Mouse (Mus musculus): Measurements from ENCODE around the gene Grrp1. TPM values are rescaled to one million over a fixed set of nuclear protein-coding genes. Genes with fewer than 3 reads are reported as not detected.
"Not testable (repeated sequence)": the region's sequence is repeated elsewhere in the genome, so short reads cannot be mapped to it uniquely, and the experiment has no call there.

The Grrp1 gene
- total RNA-seq (2021), result 1 to 10 TPM; 2.6 to 3.5 TPM
- long read RNA-seq, partial matches to known transcripts, result 0 of 3 reads
- long read RNA-seq, other reads (novel, unspliced or antisense), result 0 of 3 reads

DNA sequence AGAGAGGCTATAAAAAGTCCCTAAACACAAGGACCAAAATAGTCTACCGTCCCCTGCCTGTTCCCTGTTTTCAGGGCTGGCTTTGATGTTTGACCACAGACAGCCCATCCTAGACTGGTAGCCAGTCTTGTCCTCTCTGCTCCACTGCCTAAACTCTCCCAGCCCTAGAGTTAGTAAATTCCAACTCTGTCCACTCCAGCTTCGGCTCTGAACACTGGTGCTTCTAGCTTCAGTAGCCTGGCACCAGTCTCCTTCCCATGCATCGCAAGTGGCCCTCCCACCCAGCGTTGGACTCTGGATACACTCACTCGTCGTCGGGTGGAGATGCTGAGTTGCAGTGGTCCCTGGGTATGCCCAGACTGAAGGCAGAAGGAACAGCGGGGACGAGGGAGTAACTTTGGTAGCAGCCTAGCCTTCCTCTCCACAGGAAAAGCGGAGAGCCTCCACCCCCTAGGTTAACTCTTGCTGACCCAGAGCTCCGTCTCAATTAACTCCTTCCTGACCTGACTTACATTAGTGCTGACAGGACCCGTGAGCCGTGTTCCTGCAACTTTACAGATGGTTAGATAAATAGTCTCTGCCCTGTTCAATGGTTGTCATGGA, at the start of gene Grrp1:
Gene Grrp1 (minus strand): TSS at position 385 of the 603 bp plus-strand sequence.
- DNase-seq (ENCODE audit: low spot score in 2 of 2), result peak in 1 of 2 experiments; percentile 6

DNA sequence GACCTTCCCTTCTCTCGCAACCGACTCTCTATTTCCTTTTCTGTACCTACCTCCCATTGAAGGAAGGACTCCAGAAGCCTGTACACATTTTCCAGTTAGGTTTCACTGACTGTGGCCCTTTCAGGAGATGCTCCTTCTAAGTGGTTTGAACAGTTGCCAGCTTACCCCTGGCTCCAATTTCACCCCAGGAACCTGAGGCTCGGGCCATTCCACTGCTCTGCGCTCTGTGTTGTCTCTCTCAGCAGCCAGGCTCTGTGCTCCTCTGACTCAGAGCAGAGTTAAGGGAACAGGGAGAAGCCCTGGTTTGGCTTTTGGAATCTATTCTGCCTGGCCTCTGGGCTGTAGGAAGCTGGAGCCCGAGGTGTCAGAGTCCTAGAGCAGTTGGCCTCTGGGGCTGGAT, 48.2 kb upstream of the Grrp1 start:
- no peak for DNase-seq (ENCODE audit: low spot score in 2 of 2)

DNA sequence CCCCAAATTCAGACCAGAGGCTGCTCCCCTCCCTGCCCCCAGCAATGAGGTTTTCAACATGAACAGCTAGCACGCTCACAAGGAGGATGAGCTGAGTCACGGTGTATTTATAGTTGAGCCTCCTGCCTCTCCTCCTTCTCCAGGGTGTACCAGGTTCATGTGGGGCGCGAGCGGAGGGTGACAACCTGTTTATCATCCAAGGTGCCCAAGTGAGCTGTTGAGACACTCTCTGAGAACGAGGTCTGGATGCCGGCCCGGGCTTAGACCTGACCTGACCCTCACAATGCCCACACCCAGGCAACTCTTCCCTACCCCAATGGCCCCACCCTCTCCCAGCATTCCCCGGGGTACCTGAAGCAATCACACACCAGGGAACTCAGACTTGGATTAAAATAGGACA, 46.4 kb upstream of the Grrp1 start:
- no peak for DNase-seq (ENCODE audit: low spot score in 2 of 2)

DNA sequence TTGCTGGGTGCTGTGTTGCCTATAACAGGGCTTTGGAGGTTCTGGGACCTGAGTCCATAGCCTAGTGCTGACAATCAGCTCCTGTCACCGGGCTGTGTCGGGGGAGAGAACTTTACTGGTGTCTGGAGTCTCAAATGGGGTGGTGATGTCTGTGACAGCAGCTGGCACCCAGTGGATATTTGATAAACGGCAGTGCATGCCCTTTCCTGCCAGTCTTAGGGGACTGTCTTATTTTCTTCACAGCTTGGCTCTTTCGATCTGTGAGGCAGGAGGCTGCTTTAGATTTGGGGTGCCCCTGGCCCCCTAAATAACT, 45.5 kb upstream of the Grrp1 start:
- DNase-seq (ENCODE audit: low spot score in 2 of 2), result no peak

DNA sequence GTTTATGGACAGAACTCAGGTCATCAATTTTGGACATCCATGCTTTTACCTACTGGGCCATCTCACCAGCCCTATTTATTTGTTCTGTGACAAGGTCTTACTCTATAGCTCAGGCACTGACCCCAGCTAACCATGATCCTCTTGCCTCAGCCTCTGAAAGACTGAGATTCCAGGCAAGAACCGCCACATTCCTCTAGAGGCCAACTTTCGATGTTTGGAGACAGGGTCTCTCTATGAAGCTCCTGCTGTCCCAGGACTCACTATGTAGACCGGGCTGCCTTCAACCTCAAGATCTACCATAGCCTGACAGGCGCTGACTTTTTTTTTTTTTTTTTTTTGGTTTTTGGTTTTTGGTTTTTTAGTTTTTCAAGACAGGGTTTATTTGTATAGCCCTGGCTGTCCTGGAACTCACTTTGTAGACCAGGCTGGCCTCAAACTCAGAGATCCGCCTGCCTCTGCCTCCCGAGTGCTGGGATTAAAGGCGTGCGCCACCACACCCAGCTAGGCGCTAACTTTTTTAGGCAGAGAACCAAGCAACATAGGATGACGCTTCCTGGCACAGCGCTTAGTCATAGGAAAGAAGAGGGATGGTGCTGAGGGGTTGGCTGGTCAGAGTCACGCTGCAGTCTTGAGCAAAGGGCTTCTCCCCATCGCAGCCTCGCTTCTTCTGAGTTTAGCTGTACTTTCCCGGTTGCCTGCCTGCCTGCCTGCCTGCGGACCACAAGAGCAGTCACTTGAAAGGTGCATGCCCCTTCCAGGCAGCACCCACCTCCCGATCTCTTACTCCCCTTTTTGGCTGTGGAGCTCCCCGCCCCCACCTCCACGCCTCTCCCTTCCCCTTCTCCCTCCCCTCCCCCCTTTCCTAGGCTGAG, 45.0 kb upstream of the Grrp1 start:
- DNase-seq (ENCODE audit: low spot score in 2 of 2), result no peak

DNA sequence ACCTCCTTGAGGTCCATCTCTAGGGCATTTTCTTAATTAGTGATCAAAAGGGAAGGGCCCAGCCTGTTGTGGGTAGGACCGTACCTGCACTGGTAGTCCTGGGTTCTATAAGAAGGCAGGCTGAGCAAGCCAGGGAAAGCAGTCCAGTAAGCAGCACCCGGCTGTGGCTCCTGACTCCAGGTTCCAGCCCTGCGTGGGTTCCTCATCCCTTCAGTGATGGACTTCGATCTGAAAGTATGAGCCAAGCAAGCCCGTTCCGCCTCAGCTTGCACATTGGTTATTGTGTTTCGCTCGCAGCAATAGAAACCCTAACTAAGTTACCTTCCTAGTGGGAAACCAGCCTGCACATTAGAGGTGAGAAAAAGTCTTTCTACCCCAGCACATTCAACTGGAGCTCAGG, 43.5 kb upstream of the Grrp1 start:
- no peak for DNase-seq (ENCODE audit: low spot score in 2 of 2)

DNA sequence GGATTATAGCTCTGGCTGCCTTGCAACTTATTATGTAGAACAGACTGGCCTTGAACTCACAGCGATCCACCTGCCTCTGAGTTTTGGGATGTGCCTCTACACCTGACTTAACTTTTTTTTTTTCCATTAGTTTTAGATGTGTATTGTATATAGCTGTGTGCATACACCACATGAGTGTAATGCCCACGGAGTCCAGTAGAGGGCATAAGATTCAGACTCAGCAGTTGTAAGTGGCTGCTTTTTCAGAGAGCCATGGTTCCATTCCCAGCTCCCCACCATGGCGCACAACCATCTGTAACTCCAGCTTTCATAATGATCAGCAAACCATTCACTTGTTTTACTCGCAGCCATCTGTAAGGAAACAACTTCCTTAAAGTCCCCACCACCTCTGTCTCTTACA, 42.6 kb upstream of the Grrp1 start:
- DNase-seq (ENCODE audit: low spot score in 2 of 2), result no peak

DNA sequence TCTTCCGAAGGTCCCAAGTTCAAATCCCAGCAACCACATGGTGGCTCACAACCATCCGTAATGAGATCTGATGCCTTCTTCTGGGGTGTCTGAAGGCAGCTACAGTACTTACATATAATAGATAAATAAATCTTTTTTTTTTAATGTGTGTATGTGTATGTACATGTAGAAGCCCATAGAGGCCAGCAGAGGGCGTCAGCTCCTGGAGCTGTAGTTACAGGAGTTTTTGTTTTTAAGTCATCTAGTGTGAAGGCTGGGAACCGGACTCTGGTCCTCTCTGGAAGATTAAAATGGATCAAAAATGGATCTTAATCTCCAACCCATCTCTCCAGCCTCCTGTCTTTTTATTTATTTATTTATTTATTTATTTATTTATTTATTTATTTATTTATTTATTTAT, 42.2 kb upstream of the Grrp1 start:
- DNase-seq (ENCODE audit: low spot score in 2 of 2), result not testable (repeated sequence)

DNA sequence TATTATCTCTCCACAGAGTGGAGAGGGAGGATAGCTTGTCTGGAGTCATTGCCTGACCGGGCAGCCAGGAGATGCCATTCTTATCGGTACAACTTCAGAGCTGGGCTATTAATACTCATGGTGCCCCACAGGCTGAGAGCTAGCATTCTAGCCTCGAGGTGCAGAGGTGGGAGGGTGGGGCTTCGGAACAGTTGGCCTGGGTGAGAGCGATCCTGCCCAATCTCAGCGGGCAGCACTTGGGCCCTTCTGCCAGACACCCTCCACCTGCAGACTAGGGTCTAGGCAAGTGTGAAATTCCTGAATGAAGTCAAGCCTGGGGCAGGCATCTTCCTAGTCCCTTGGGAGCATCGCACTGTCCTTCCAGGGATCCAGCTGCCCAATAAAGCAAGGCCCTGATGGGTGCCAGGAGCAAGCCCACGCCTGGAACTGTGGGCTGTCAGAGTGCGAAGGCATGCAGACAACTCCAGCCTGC, 39.8 kb upstream of the Grrp1 start:
- DNase-seq (ENCODE audit: low spot score in 2 of 2), result no peak

DNA sequence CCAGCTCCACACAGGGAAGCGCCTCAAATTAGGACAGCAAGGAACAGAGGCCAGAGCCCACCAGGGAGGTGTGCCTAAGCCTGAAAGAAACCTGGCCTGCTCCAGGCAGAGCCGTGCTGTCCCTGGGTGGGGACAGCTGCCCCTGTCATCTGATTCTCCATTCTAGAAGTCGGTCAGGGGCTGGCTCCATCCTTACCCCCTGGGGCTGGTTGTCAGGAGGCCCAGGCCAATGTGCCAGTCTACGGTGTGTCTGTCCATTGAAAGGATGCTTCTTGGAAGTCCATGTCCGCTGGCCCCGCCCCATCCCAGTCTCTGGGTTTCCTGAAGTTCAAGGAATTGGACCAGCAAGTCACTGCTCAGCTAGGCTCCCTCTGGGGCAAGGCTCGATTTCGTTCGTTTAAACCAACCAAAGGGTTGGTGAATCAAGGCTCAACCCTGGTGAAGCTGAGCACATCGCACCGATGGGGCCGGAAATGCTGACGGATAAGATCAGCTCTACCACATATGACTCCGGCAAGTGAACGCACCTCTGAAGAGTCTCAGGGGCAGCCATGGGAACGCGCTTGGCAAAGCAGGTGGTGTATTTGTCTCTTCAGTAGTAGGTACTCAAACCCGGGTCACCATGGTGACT, 39.3 kb upstream of the Grrp1 start:
- DNase-seq (ENCODE audit: low spot score in 2 of 2), result no peak

DNA sequence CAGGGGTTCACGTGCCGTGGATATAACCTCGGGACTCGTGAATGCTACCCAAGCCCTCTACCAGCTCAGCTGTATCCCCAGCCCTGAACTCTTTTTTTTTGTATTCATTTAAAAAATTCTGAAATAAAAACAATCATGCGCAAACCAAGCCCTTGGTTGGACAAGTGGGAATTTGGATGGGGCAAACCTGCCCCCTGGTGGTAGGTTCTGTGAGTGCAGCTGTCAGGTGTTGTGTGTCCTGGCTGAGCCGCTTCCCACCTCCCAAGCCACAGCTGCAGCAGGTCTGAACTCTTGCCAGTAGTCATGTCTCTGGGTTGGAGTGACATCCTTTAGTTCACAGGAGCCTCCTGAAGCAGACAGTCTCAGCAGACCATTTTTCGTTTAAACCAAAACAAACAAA, 38.2 kb upstream of the Grrp1 start:
- DNase-seq (ENCODE audit: low spot score in 2 of 2), result peak; percentile 75 to 80

DNA sequence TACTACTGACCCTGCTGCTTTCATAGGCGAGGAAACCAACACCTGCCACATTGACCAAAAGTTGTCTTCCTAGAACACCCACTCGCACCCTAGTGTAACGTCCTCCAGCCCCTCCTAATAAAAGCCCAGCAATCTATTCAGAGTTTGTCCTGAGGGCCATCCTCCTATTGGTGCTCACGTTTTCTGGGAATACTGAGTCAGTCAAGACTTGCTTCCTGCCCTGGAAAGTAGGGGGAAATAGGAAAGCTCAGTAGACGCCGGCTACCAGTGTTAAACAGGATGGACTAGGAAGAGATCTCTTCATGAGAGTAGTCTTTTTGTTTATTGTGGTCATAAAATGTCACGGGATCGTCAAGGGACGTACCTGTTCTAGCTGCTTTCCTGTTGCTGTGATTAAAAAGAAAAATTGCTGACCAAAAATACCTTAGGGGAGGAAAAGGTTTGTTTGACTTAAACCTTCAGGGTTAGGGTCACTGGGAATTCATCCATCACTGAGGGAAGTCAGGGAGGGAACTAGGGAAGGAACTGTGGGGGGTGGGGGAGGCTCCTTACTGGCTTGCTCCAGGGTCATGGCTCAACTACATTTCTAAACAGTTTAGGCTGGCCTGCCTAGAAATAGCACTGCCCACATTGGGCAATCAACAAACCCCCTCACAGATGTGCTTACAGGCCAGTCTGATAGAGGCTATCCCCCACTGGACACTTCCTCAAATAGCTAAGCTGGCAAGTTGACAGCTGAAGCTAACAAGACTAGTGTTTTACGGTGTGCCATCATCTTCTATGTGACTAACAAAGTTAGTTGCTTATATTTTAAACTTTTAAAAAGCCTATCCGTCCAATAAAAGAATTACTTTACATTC, 34.7 kb upstream of the Grrp1 start:
- no peak for DNase-seq (ENCODE audit: low spot score in 2 of 2)

DNA sequence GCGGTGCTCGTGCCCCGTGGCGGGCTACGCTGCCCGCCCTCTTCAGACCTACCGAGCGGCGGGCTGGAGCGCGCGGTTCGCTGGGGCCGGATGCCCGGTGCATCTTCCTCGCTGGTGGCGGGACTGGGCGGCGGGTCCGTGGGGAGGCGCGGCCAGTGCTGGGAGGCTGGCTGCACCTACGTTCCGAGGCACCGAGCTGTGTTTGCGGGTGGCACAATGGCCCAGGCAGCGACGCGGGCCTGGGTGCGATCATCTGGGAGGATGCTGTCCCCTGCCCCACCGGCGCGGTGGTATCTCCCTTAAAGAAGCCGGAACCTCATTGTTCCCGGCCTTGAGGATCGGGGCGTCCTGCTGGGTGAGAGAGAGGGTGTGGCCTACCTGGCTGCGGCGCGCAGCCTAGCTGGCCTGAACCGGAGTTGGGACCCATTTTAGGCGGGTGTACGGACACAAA, 33.7 kb upstream of the Grrp1 start, which contains the start of gene Pdik1l:
Gene Pdik1l (minus strand): TSS at position 321 of the 451 bp plus-strand sequence.
- DNase-seq (ENCODE audit: low spot score in 2 of 2), result peak; percentile 69 to 75

DNA sequence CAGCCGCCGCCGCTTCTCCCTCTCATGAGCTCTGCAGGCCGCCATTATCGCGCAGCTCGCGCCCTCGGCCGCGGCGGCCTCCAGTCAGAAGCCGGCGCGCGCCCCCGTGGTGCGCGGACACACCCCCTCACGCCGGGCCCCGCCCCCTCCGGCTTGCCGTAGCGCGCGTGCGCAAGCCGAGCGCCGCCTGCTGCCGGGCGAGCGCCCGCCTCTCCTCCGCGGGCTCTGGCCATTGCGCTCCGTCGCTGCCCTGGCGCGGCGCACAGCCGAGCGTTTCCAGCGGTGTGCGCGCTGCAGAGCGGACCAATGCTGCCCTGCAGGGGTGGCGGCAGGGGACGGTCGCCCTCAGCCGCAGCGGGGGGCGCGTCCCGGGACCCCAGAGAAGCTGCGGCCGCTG, 33.3 kb upstream of the Grrp1 start:
- peak; percentile 97 to 99 for DNase-seq (ENCODE audit: low spot score in 2 of 2)

DNA sequence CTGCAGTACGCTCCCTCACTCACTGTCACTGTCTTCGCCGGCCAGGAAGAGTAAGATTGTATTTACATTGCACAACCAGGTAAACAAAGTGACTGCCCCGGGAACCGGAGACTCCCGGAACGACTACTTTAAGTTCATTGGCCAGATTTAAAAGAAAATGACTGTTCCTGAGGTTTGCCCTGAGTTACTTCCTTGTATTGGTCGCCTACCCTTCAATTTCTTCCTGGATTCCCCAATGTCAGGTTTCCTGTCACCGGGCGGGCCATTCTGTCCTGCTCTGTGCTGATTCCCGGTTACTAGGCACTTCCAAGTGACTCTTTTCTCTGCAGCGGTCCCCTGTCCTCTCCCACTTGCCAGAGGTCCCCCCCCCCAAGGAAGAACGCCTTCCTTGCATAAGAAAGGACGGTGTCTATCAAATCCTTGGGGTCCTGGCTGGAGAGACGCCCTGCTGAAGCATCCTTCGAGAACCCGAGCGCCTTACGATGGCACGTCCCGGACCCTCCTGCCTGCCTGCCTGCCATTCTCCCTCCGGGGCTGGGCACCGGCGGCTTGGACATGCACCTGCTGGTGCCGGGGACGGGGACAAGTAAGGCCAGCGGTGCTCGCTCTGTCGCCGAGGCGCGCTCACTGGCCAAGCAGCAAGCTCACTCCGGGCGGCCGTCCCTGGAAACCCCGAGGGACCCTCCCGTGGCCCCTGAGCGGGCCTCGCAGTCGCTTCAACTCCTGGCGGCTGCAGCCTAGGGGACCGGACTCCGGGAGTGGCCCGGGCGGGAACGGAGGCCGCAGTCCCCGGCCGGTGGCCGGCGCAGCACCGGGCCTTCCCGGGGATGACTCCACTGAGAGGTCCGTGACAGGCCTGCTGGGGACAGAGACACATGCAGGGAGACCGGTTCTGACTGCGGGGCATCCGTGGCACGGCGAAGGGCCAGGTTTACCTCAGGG, 32.6 kb upstream of the Grrp1 start:
- DNase-seq (ENCODE audit: low spot score in 2 of 2), result no peak

DNA sequence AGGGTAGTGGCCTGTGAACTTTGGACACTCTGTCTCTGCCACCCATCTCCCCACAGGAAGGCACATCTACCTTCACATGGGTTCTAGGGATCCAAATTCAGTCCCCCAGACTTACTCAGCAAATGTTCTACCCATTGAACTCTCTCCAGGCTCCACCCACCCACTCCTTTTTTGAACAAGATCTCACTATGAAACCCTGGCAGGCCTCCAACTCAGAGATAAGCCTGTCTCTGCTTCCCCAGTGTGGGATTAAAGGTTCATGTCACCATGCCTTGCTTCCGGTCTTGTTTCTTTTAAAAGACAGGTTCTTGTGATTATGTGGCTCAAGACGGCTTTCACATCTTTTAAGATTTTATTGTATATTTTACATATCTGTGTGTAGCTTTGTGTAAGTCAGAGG, 31.0 kb upstream of the Grrp1 start:
- DNase-seq (ENCODE audit: low spot score in 2 of 2), result no peak

DNA sequence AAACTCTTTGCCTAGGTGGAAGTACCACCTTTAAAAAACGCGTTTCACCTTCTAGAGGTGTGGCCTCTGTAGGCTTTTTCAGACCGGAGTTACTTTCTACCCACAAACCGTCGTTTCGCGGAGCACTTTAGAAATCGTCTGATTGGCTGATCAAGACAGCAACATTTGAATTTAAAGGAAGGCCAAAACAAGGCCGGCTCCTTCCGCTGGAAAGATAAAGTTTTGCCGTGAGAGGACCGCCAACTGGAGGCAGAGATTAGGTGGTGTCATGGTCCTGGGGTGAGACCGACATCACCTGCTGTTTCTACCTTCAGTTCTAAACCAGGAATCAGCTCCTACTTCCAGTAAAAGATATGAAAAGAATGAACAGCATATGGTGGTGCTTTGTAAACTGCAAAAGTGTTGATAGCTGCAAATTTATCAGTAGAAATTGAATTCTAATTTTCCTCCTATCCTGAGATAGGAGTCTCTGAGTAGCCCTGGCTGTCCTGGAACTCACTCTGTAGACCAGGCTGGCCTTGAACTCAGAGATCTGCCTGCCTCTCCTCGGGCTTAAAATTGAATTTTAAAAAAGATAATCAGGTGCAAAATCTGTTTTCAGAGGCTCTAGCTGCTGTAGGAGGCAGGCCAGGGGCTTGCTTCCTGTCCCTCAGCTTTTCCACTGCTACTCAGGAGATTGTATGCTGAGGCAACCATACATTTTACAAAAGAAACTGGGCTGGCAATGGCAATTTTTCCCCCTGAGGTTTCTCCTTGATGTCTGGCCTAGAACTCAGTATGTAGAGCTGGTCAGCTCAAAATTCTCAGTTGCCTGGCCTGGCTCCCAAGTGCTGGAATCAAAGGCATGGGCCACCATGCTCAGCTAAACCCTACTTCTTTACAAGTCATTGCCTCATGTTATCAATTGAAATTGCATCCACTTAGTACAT, 19.8 kb upstream of the Grrp1 start:
- DNase-seq (ENCODE audit: low spot score in 2 of 2), result no peak

DNA sequence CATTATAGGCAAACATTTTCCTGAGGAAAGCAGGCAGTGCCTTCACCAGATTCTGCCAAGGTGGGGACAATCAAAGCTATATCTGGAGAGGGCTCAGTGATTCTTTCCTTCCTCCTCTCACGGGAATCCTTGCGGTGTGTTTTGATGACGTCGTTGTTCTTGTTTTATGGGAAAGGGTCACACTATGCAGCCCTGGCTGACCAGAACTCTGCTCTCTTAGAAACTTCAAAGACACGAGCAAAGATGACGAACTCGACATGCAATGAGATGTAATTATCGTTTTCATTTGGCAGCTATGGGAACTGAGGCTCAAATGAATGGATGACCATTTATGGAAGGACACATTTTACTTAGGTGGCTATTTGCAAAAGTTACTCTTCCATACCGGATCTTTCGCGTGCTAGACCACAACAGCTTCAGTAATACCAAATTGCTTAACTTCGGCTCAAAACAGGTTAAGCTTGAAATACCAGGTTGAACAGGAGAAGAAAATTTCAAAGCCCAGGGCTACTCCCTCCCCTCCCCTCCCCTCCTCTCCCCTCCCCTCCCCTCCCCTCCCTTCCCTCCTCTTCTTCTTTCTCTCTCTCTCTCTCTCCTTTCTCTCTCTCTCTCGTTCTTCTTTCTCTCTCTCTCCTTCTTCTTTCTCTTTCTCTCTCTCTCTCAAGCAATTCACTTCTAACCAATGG, 19.0 kb upstream of the Grrp1 start:
- DNase-seq (ENCODE audit: low spot score in 2 of 2), result no peak
